Mouse (Mus musculus): ENCODE results near the gene Adra2a. TPM values are rescaled to one million over a fixed set of nuclear protein-coding genes. Genes with fewer than 3 reads are reported as not detected.

The Adra2a gene
- total RNA-seq, 2 experiments from 2014 or later = 0.78 to 1.2 TPM

- intact Hi-C loops (cut with DNase I; ENCODE audit: low total_unique reads) = no loop called here
- DNase-seq = no peak
Observed at GRCm38 (mm10) chr19:54070521-54070920, 26.6 kb downstream of the Adra2a start.

- intact Hi-C loops (cut with DNase I; ENCODE audit: low total_unique reads) = no loop called here
- no peak for DNase-seq
Observed at GRCm38 (mm10) chr19:54072233-54072800, 28.4 kb downstream of the Adra2a start.

GRCm38 (mm10) chr19:54076362-54077349 lies 32.7 kb downstream of the Adra2a start:
- intact Hi-C loops (cut with DNase I; ENCODE audit: low total_unique reads) = no loop called here
- DNase-seq = no peak

GRCm38 (mm10) chr19:54081303-54081702 lies 37.4 kb downstream of the Adra2a start:
- DNase-seq = no peak
- intact Hi-C loops (cut with DNase I; ENCODE audit: low total_unique reads) = no loop called here

DNA sequence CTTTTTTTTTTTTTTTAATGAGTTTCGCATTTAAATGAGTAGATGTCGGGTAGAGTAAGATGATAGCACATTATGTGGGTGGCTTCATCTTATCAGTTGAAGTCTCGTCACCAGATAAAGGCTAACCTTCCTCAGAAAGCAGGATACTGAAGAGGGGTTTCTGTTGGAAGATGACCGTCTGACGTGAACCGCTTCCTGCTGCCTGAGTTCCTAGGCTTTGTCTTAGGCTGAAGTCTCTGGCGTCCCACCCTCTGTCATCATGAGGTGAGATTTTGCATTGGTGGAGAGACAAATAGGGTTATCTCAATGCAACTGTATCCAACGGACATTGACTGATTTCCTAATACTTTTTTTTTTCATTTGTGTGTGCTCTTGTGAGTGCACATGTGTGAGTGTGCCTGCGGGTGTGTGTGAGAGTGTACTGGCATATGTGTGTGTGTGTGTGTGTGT lies 37.8 kb downstream of the Adra2a start:
- DNase-seq = no peak
- intact Hi-C loops (cut with DNase I; ENCODE audit: low total_unique reads) = no loop called here

- intact Hi-C loops (cut with DNase I; ENCODE audit: low total_unique reads) = no loop called here
- no peak for DNase-seq
Observed at GRCm38 (mm10) chr19:54087319-54087718, 43.4 kb downstream of the Adra2a start.

DNA sequence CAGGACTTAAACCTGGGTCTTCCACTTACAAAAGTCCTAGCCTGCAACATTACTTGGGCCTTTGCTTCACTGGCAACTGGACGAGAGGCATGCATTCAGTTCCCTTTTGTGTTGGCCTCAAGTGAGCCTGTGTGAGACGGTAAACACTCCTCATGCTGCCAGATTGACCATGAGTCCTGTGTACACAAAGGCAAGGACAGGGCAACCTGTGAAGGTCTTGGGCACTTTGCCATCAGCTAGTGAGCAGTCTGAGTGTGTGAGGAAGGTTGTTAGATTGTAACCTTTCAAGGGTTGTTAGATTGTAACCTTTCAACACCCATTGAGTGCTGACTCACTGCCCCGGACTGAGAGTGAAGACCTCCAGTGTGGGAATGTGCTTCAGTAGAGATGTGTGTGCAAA lies 49.6 kb downstream of the Adra2a start:
- DNase-seq = no peak
- intact Hi-C loops (cut with DNase I; ENCODE audit: low total_unique reads) = no loop called here

- DNase-seq = no peak
- intact Hi-C loops (cut with DNase I; ENCODE audit: low total_unique reads) = no loop called here
Observed at GRCm38 (mm10) chr19:54095716-54096115, 51.8 kb downstream of the Adra2a start.

DNA sequence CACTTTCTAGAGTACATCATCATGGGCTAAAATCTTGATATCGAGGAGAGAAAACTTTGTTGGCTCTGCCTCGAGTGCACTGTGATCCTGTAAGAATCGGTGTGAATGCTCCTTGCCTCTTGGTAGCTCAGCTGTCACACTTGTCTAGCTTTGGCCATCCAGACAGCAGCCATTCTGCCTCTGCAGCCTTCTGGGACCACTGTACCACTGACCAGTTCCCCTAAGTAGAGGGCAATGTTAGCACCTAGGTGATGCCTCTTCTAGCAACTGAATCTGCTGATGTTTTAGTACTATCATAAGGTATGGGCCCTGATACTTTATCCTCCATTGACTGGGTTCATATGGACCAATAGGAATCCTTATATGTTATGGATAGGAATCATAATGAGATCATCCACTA lies 54.4 kb downstream of the Adra2a start:
- no peak for DNase-seq
- intact Hi-C loops (cut with DNase I; ENCODE audit: low total_unique reads) = no loop called here

Other genes starting within 250 kb of the Adra2a start
- gene Pdcd4, start 151.9 kb upstream of the Adra2a start, total RNA-seq (2021) = 10 to 100 TPM; 20.6 to 22.4 TPM
- 10 to 100 TPM; 21.9 to 24.3 TPM for gene Shoc2, start 99.8 kb upstream of the Adra2a start, total RNA-seq (2021)
- 10 to 100 TPM; 33.5 to 34.6 TPM for gene Bbip1, start 99.5 kb upstream of the Adra2a start, total RNA-seq (2021)

All from gastrocnemius, postnatal 14 days (tissue).